Mouse (Mus musculus) intestine, embryonic 15.5 days (tissue): Measurements from ENCODE around the gene Cbfa2t3. TPM values are rescaled to one million over a fixed set of nuclear protein-coding genes. Genes with fewer than 3 reads are reported as not detected.

ENCODE experiments used
- ATAC-seq: fragments of 200-750 bp; cut with Nextera tagmentation; 2 replicates; pipeline ENCODE4 v1.8.0; 2017; ENCODE audit warnings: moderate TSS enrichment, moderate library complexity
- H3K27ac ChIP-seq: fragments of 300-500 bp; sonication (generic); 2 replicates; pipeline ENCODE4 v1.5.1; 2015; ENCODE audit warnings: mild to moderate bottlenecking, inconsistent platforms
- H3K27me3 ChIP-seq: fragments of 300-500 bp; sonication (generic); replicated peaks from 2 replicates; pipeline ENCODE4 v1.6.1; 2015; ENCODE audit warnings: inconsistent platforms
- H3K36me3 ChIP-seq: fragments of 300-500 bp; sonication (generic); 2 replicates; pipeline ENCODE4 v1.6.1; 2015; ENCODE audit warnings: inconsistent platforms
- H3K4me1 ChIP-seq: fragments of 300-500 bp; sonication (generic); replicated peaks from 2 replicates; pipeline ENCODE4 v1.6.1; 2015; ENCODE audit warnings: inconsistent platforms
- H3K4me2 ChIP-seq: fragments of 300-500 bp; sonication (generic); replicated peaks from 2 replicates; pipeline ENCODE4 v1.6.1; 2015; ENCODE audit warnings: mild to moderate bottlenecking, inconsistent platforms
- H3K4me3 ChIP-seq: fragments of 300-500 bp; sonication (generic); replicated peaks from 2 replicates; pipeline ENCODE4 v1.5.1; 2015; ENCODE audit warnings: inconsistent platforms
- H3K9ac ChIP-seq: fragments of 300-500 bp; sonication (generic); 2 replicates; pipeline ENCODE4 v1.6.1; 2015; ENCODE audit warnings: inconsistent platforms
- H3K9me3 ChIP-seq: fragments of 300-500 bp; sonication (generic); 2 replicates; pipeline ENCODE4 v1.6.1; 2016; ENCODE audit warnings: inconsistent platforms
- WGBS: fragments of 180-500 bp; shearing (Covaris S2); methylation state at CpG from one replicate; pipeline ENCODE4 v1.1.7; 2015; 5-methylcytosine and 5-hydroxymethylcytosine counted together
- polyA plus RNA-seq: library from polyadenylated mRNA; unstranded; fragments of >200 nt; fragmentation: Nextera tagmentation; extraction: Ambion mirVana; gene quantifications from 2 replicates; pipeline ENCODE4 v1.2.1, GENCODE M21; 2015

Cbfa2t3 gene
- polyA plus RNA-seq, 1 experiment from 2014 or later, result 4.6 TPM

GRCm38 (mm10) chr8:122713157-122713518, 14.2 kb upstream of the Cbfa2t3 start:
- Histone ChIP-seq H3K4me2 (no peak overlapping the region), H3K9ac (no peak overlapping the region), H3K4me3 (no peak overlapping the region), H3K9me3 (no peaks in the 10 kb centered on the region), H3K27ac (no peak overlapping the region), H3K4me1 (no peaks in the 10 kb centered on the region), H3K36me3 (no peaks in the 10 kb centered on the region), H3K27me3 (peaks cover 5% of the 10 kb centered on the region; the same call in 1 of the 2 replicates)
- 84% methylated on average over 5 of the region's 5 CpGs for WGBS
- ATAC-seq, result no peak

GRCm38 (mm10) chr8:122712411-122713156, 13.7 kb upstream of the Cbfa2t3 start:
- H3K4me2 ChIP-seq, result no peak overlapping the region
- no peaks in the 10 kb centered on the region for H3K36me3 ChIP-seq
- no peak overlapping the region for H3K9ac ChIP-seq
- peaks cover 5% of the 10 kb centered on the region; the same call in 1 of the 2 replicates for H3K27me3 ChIP-seq
- no peaks in the 10 kb centered on the region for H3K9me3 ChIP-seq
- no peaks in the 10 kb centered on the region for H3K4me1 ChIP-seq
- H3K4me3 ChIP-seq, result no peak overlapping the region
- no peak for ATAC-seq
- 72% methylated on average over 12 of the region's 12 CpGs for WGBS
- H3K27ac ChIP-seq, result no peak overlapping the region

- H3K4me2 ChIP-seq, result no peak overlapping the region
- H3K27me3 ChIP-seq, result peaks cover 3% of the 10 kb centered on the region; the same call in 1 of the 2 replicates
- no peak overlapping the region for H3K9ac ChIP-seq
- no peaks in the 10 kb centered on the region for H3K9me3 ChIP-seq
- H3K27ac ChIP-seq, result no peak overlapping the region
- no peaks in the 10 kb centered on the region for H3K36me3 ChIP-seq
- no peaks in the 10 kb centered on the region for H3K4me1 ChIP-seq
- ATAC-seq, result 0 out of 2 replicates have a peak, but pooled peaks have one; percentile 26
- no peak overlapping the region for H3K4me3 ChIP-seq
- 57% methylated on average over 11 of the region's 11 CpGs for WGBS
Observed at GRCm38 (mm10) chr8:122711891-122712365, 13.0 kb upstream of the Cbfa2t3 start.

GRCm38 (mm10) chr8:122711480-122711879, 12.6 kb upstream of the Cbfa2t3 start:
- no peak for ATAC-seq
- H3K36me3 ChIP-seq, result no peaks in the 10 kb centered on the region
- H3K4me1 ChIP-seq, result no peaks in the 10 kb centered on the region
- H3K4me3 ChIP-seq, result no peak overlapping the region
- 79% methylated on average over 3 of the region's 3 CpGs for WGBS
- H3K9ac ChIP-seq, result no peak overlapping the region
- H3K27me3 ChIP-seq, result peaks cover 2% of the 10 kb centered on the region; the same call in 1 of the 2 replicates
- no peak overlapping the region for H3K27ac ChIP-seq
- H3K4me2 ChIP-seq, result no peak overlapping the region
- H3K9me3 ChIP-seq, result no peaks in the 10 kb centered on the region

GRCm38 (mm10) chr8:122709340-122710111, 10.6 kb upstream of the Cbfa2t3 start:
- WGBS, result 45% methylated on average over 26 of the region's 26 CpGs

GRCm38 (mm10) chr8:122707184-122707583, 8.3 kb upstream of the Cbfa2t3 start:
- ATAC-seq, result no peak

More at GRCm38 (mm10) chr8:122709340-122710111, 10.6 kb upstream of the Cbfa2t3 start:
- Histone ChIP-seq H3K9ac (no peak overlapping the region), H3K4me2 (no peak overlapping the region), H3K4me1 (peaks cover 5% of the 10 kb centered on the region; the same call in 1 of the 2 replicates), H3K27me3 (no peaks in the 10 kb centered on the region), H3K4me3 (no peak overlapping the region), H3K9me3 (no peaks in the 10 kb centered on the region), H3K36me3 (no peaks in the 10 kb centered on the region), H3K27ac (no peak overlapping the region)
- peak; percentile 34; the same call in 1 of the 2 replicates for ATAC-seq

GRCm38 (mm10) chr8:122705901-122706561, 7.1 kb upstream of the Cbfa2t3 start:
- 46% methylated on average over 12 of the region's 12 CpGs for WGBS
- Histone ChIP-seq H3K9me3 (no peaks in the 10 kb centered on the region), H3K27ac (no peak overlapping the region), H3K27me3 (no peaks in the 10 kb centered on the region), H3K4me2 (no peak overlapping the region), H3K36me3 (no peaks in the 10 kb centered on the region), H3K4me3 (no peak overlapping the region), H3K9ac (no peak overlapping the region), H3K4me1 (peaks cover 5% of the 10 kb centered on the region; the same call in 1 of the 2 replicates)
- no peak for ATAC-seq

More at GRCm38 (mm10) chr8:122707184-122707583, 8.3 kb upstream of the Cbfa2t3 start:
- no peak overlapping the region for H3K4me2 ChIP-seq
- H3K9ac ChIP-seq, result no peak overlapping the region
- H3K4me3 ChIP-seq, result no peak overlapping the region
- peaks cover 5% of the 10 kb centered on the region; the same call in 1 of the 2 replicates for H3K4me1 ChIP-seq
- H3K9me3 ChIP-seq, result no peaks in the 10 kb centered on the region
- H3K27me3 ChIP-seq, result no peaks in the 10 kb centered on the region
- no peak overlapping the region for H3K27ac ChIP-seq
- no peaks in the 10 kb centered on the region for H3K36me3 ChIP-seq
- WGBS, result 61% methylated on average over 4 of the region's 4 CpGs

- Histone ChIP-seq H3K9me3 (no peaks in the 10 kb centered on the region), H3K27ac (no peak overlapping the region), H3K4me2 (no peak overlapping the region), H3K4me3 (no peak overlapping the region), H3K36me3 (no peaks in the 10 kb centered on the region), H3K4me1 (peaks cover 5% of the 10 kb centered on the region; the same call in 1 of the 2 replicates), H3K27me3 (no peaks in the 10 kb centered on the region), H3K9ac (no peak overlapping the region)
- no peak for ATAC-seq
- WGBS, result 73% methylated on average over 3 of the region's 3 CpGs
Observed at GRCm38 (mm10) chr8:122704612-122705011, 5.7 kb upstream of the Cbfa2t3 start.

GRCm38 (mm10) chr8:122702957-122703356, 4.0 kb upstream of the Cbfa2t3 start:
- no peaks in the 10 kb centered on the region for H3K9me3 ChIP-seq
- no peak overlapping the region for H3K9ac ChIP-seq
- WGBS, result 84% methylated on average over 6 of the region's 6 CpGs
- H3K27ac ChIP-seq, result no peak overlapping the region
- peaks cover 5% of the 10 kb centered on the region; the same call in 1 of the 2 replicates for H3K4me1 ChIP-seq
- no peak overlapping the region for H3K4me3 ChIP-seq
- no peaks in the 10 kb centered on the region for H3K27me3 ChIP-seq
- ATAC-seq, result no peak
- no peak overlapping the region for H3K4me2 ChIP-seq
- H3K36me3 ChIP-seq, result no peaks in the 10 kb centered on the region

- H3K27me3 ChIP-seq, result no peaks in the 10 kb centered on the region
- no peaks in the 10 kb centered on the region for H3K36me3 ChIP-seq
- H3K9me3 ChIP-seq, result no peaks in the 10 kb centered on the region
- H3K4me3 ChIP-seq, result no peak overlapping the region
- no peak for ATAC-seq
- H3K4me2 ChIP-seq, result no peak overlapping the region
- no peak overlapping the region for H3K9ac ChIP-seq
- no peak overlapping the region for H3K27ac ChIP-seq
- H3K4me1 ChIP-seq, result peaks cover 5% of the 10 kb centered on the region; the same call in 1 of the 2 replicates
- WGBS, result 40% methylated on average over 10 of the region's 10 CpGs
Observed at GRCm38 (mm10) chr8:122702301-122702941, 3.5 kb upstream of the Cbfa2t3 start.

- Histone ChIP-seq H3K9ac (no peak overlapping the region), H3K27ac (no peak overlapping the region), H3K36me3 (no peaks in the 10 kb centered on the region), H3K4me1 (peaks cover 5% of the 10 kb centered on the region; the same call in 1 of the 2 replicates), H3K4me3 (no peak overlapping the region), H3K4me2 (no peak overlapping the region), H3K9me3 (no peaks in the 10 kb centered on the region), H3K27me3 (no peaks in the 10 kb centered on the region)
- 77% methylated on average over 12 of the region's 12 CpGs for WGBS
- ATAC-seq, result no peak
Observed at GRCm38 (mm10) chr8:122701441-122702185, 2.7 kb upstream of the Cbfa2t3 start.
